In genomic region chr19:42657769-42658168, GRCm38 (mm10) we compare ENCODE assay signal across 16 mouse cellular contexts. TPM values are rescaled to one million over a fixed set of nuclear protein-coding genes. Genes with fewer than 3 reads are reported as not detected.
DNase-seq lines count a peak whose midpoint lies in the region; ATAC-seq and TF ChIP-seq lines count a peak whose summit lies in the region.
"Had no signal": no experiment of that assay in that cellular context is flagged by ENCODE, and none has a peak within 500 bp of the region (broad histone marks: within the 10 kb centered on the region; RNA-seq: fewer than 3 reads in every experiment).

No protein-coding gene starts in this region.

- peaks cover 9% of the 10 kb centered on the region; the same call in 1 of the 2 replicates for H3K4me1 ChIP-seq in hindbrain, postnatal 0 days (ENCODE audit: insufficient read depth, low read length)
- peaks cover 5% of the 10 kb centered on the region; the same call in 1 of the 2 replicates for H3K4me1 ChIP-seq in hindbrain, embryonic 14.5 days (replicated peaks; ENCODE audit: control insufficient read depth, insufficient read depth, low read length)
- H3K4me1 ChIP-seq in forebrain, embryonic 15.5 days, result peaks cover 8% of the 10 kb centered on the region; the same call in 1 of the 2 replicates

- H3K4me2 ChIP-seq in hindbrain, postnatal 0 days (ENCODE audit: low read depth, low read length), result no peak overlapping the region
- no peak overlapping the region for H3K4me2 ChIP-seq in hindbrain, embryonic 14.5 days (replicated peaks)
- no peak overlapping the region for H3K4me2 ChIP-seq in forebrain, embryonic 15.5 days (replicated peaks)
- H3K4me2 ChIP-seq: limb, embryonic 12.5 days; neural tube, embryonic 12.5 days had no signal

- H3K9ac ChIP-seq in hindbrain, postnatal 0 days (replicated peaks; ENCODE audit: low read length), result no peak overlapping the region
- H3K9ac ChIP-seq in hindbrain, embryonic 14.5 days, result no peak overlapping the region
- H3K9ac ChIP-seq in forebrain, embryonic 15.5 days (replicated peaks), result no peak overlapping the region
- H3K9ac ChIP-seq: limb, embryonic 12.5 days; neural tube, embryonic 12.5 days had no signal

- WGBS in hindbrain, postnatal 0 days, result 30% methylated on average over 4 of the region's 4 CpGs
- WGBS in hindbrain, embryonic 14.5 days, result 34% methylated on average over 4 of the region's 4 CpGs
- WGBS in forebrain, embryonic 15.5 days, result 32% methylated on average over 4 of the region's 4 CpGs

- TF ChIP-seq CTCF in hindbrain, postnatal 0 days (IDR thresholded peaks at IDR 0.05; ENCODE audit: low read depth), result no peak

- no peak for ATAC-seq in hindbrain, postnatal 0 days
- ATAC-seq in hindbrain, embryonic 14.5 days (ENCODE audit: low FRiP score), result no peak
- peak; percentile 71 for ATAC-seq in forebrain, embryonic 15.5 days (replicated peaks)
- no peak for ATAC-seq in activated CD4-positive, CD25-positive, alpha-beta regulatory T cell, adult 4 months

- 0 out of 2 replicates have a peak, but pooled peaks cover 4% of the 10 kb centered on the region for H3K27me3 ChIP-seq in hindbrain, postnatal 0 days (ENCODE audit: insufficient read depth, low read length)
- H3K27me3 ChIP-seq in hindbrain, embryonic 14.5 days (ENCODE audit: control insufficient read depth, insufficient read depth, low read length), result 0 out of 2 replicates have a peak, but pooled peaks cover 7% of the 10 kb centered on the region
- peaks cover 15% of the 10 kb centered on the region; the same call in 1 of the 2 replicates for H3K27me3 ChIP-seq in forebrain, embryonic 15.5 days

- H3K4me3 ChIP-seq in hindbrain, postnatal 0 days (ENCODE audit: low read length), result no peak overlapping the region
- no peak overlapping the region for H3K4me3 ChIP-seq in hindbrain, embryonic 14.5 days (replicated peaks; ENCODE audit: low read length)
- H3K4me3 ChIP-seq in forebrain, embryonic 15.5 days, result no peak overlapping the region
- H3K4me3 ChIP-seq: heart, adult 2 months; limb, embryonic 12.5 days; megakaryocyte, embryonic 14.5 days; neural tube, embryonic 12.5 days had no signal

- no peaks in the 10 kb centered on the region for H3K36me3 ChIP-seq in hindbrain, postnatal 0 days (ENCODE audit: insufficient read depth, low read length)
- H3K36me3 ChIP-seq in hindbrain, embryonic 14.5 days (replicated peaks; ENCODE audit: control insufficient read depth, insufficient read depth), result no peaks in the 10 kb centered on the region
- no peaks in the 10 kb centered on the region for H3K36me3 ChIP-seq in forebrain, embryonic 15.5 days
- H3K36me3 ChIP-seq: limb, embryonic 12.5 days; neural tube, embryonic 12.5 days had no signal

- peak; percentile 64 for DNase-seq in hindbrain, postnatal 0 days (ENCODE audit: low spot score)
- no peak for DNase-seq in hindbrain, embryonic 14.5 days (ENCODE audit: low spot score)
- peak; percentile 63 for DNase-seq in right cerebral cortex, postnatal 10 days (ENCODE audit: low spot score in 2 of 2)
- no peak for DNase-seq in right cerebral cortex, postnatal 4 days
- DNase-seq in embryo, embryonic 9.5 days (ENCODE audit: extremely low spot score), result no peak
- DNase-seq in adipocyte (ENCODE audit: low spot score), result no peak
- DNase-seq: cerebellum, postnatal 14 days; kidney, postnatal 10 days had no signal

- H3K9me3 ChIP-seq in hindbrain, postnatal 0 days (ENCODE audit: low read length), result no peaks in the 10 kb centered on the region
- no peaks in the 10 kb centered on the region for H3K9me3 ChIP-seq in hindbrain, embryonic 14.5 days (ENCODE audit: control insufficient read depth, low read length)
- H3K9me3 ChIP-seq in forebrain, embryonic 15.5 days, result no peaks in the 10 kb centered on the region
- H3K9me3 ChIP-seq: limb, embryonic 12.5 days; neural tube, embryonic 12.5 days had no signal

- H3K27ac ChIP-seq in hindbrain, postnatal 0 days, result no peak overlapping the region
- H3K27ac ChIP-seq in hindbrain, embryonic 14.5 days, result no peak overlapping the region
- H3K27ac ChIP-seq in forebrain, embryonic 15.5 days (replicated peaks), result no peak overlapping the region
- H3K27ac ChIP-seq: heart, adult 2 months; limb, embryonic 12.5 days; neural tube, embryonic 12.5 days had no signal

RNA-seq across cellular contexts. Expression of gene Loxl4, which starts 45.2 kb away (rescaled TPM):
- 0.72 and 0.78 TPM in 2 replicates for total RNA-seq in hindbrain, postnatal 0 days (2014; rRNA removed)
- polyA plus RNA-seq in hindbrain, postnatal 0 days (2015; fragmentation: Nextera tagmentation; extraction: Ambion mirVana), result 0.18 TPM in 1 of 2 replicates, not detected in the other
- 0.13 and 0.27 TPM in 2 replicates for polyA plus RNA-seq in hindbrain, embryonic 14.5 days (2014; fragmentation: Nextera tagmentation; extraction: Ambion mirVana)
- 0.11 and 0.18 TPM in 2 replicates for polyA plus RNA-seq in forebrain, embryonic 15.5 days (2015; fragmentation: Nextera tagmentation; extraction: Ambion mirVana)
- polyA plus RNA-seq in activated CD4-positive, CD25-positive, alpha-beta regulatory T cell, adult 4 months (2017; shearing (Covaris generic)), result under 1 TPM; 0.17 TPM
- total RNA-seq: CH12.LX; hematopoietic stem cell, adult 5-6 weeks had no signal

Comparison
In these comparisons a context has a peak if more than half of its experiments do, and no peak if none do; other contexts are left out.
1. DNase-seq: peak in hindbrain, postnatal 0 days (single experiment) and right cerebral cortex, postnatal 10 days (2 of 2); none in hindbrain, embryonic 14.5 days (single experiment), right cerebral cortex, postnatal 4 days (single experiment), embryo, embryonic 9.5 days (single experiment) and adipocyte (single experiment).